Mouse (Mus musculus) forebrain, embryonic 10.5 days (tissue): Measurements from ENCODE around the gene Gpr146. TPM values are rescaled to one million over a fixed set of nuclear protein-coding genes. Genes with fewer than 3 reads are reported as not detected.
"Not testable (repeated sequence)": the region's sequence is repeated elsewhere in the genome, so short reads cannot be mapped to it uniquely, and the experiment has no call there.

Experiments used
- DNase-seq: peaks from one replicate; pipeline ENCODE4 v3.0.0-alpha.2; 2017; ENCODE audit warnings: low spot score; ENCODE audit errors: extremely low spot score
- H3K27ac ChIP-seq: fragments of 300-500 bp; sonication (generic); 2 replicates; pipeline ENCODE4 v1.5.1; 2016; ENCODE audit warnings: mild to moderate bottlenecking
- H3K27me3 ChIP-seq: fragments of 300-500 bp; sonication (generic); 2 replicates; pipeline ENCODE4 v1.6.1; 2016; ENCODE audit warnings: mild to moderate bottlenecking; ENCODE audit not compliant: poor library complexity, severe bottlenecking
- H3K36me3 ChIP-seq: fragments of 300-500 bp; sonication (generic); replicated peaks from 2 replicates; pipeline ENCODE4 v1.6.1; 2016; ENCODE audit warnings: mild to moderate bottlenecking, moderate library complexity
- H3K4me1 ChIP-seq: fragments of 300-500 bp; sonication (generic); 2 replicates; pipeline ENCODE4 v1.6.1; 2016
- H3K4me3 ChIP-seq: fragments of 300-500 bp; sonication (generic); 2 replicates; pipeline ENCODE4 v1.5.1; 2016; ENCODE audit warnings: mild to moderate bottlenecking, moderate library complexity
- H3K9me3 ChIP-seq: fragments of 300-500 bp; sonication (generic); 2 replicates; pipeline ENCODE4 v1.6.1; 2016; ENCODE audit warnings: mild to moderate bottlenecking, moderate library complexity
- WGBS: fragments of 180-500 bp; shearing (Covaris S2); methylation state at CpG from one replicate; pipeline ENCODE4 v1.1.7; 2016; 5-methylcytosine and 5-hydroxymethylcytosine counted together
- polyA plus RNA-seq: library from polyadenylated mRNA; unstranded; fragments of >200 nt; fragmentation: Nextera tagmentation; extraction: Ambion mirVana; gene quantifications from 2 replicates; pipeline ENCODE4 v1.2.1, GENCODE M21; 2016

The Gpr146 gene
- polyA plus RNA-seq, result 1.6 and 1.8 TPM in 2 replicates

GRCm38 (mm10) chr5:139377468-139378270 is at the start of gene Gpr146:
TSS of gene Gpr146 (plus strand) at chr5:139377697.
- Histone ChIP-seq H3K4me1 (peaks cover 55% of the 10 kb centered on the region), H3K9me3 (no peaks in the 10 kb centered on the region), H3K27ac (peak within 1 kb of the TSS; percentile 87), H3K4me3 (no peak within 1 kb of the TSS), H3K27me3 (peaks cover 6% of the 10 kb centered on the region; the same call in 1 of the 2 replicates), H3K36me3 (no peaks in the 10 kb centered on the region)
- 75% methylated on average over 18 of the region's 18 CpGs for WGBS
- DNase-seq, result no peak

GRCm38 (mm10) chr5:139330766-139331165 is 46.7 kb upstream of the Gpr146 start:
- Histone ChIP-seq H3K36me3 (peaks cover 13% of the 10 kb centered on the region), H3K27me3 (peaks cover 37% of the 10 kb centered on the region), H3K4me1 (peaks cover 2% of the 10 kb centered on the region; the same call in 1 of the 2 replicates), H3K9me3 (no peaks in the 10 kb centered on the region), H3K4me3 (no peak overlapping the region), H3K27ac (no peak overlapping the region)
- no peak for DNase-seq
- WGBS, result 83% methylated on average over 7 of the region's 7 CpGs

GRCm38 (mm10) chr5:139331742-139332141 is 45.8 kb upstream of the Gpr146 start:
- DNase-seq, result peak; percentile 78
- H3K27me3 ChIP-seq, result peaks cover 27% of the 10 kb centered on the region
- H3K36me3 ChIP-seq, result peaks cover 23% of the 10 kb centered on the region
- WGBS, result 24% methylated on average over 8 of the region's 8 CpGs
- no peak overlapping the region for H3K4me3 ChIP-seq
- no peaks in the 10 kb centered on the region for H3K4me1 ChIP-seq
- H3K27ac ChIP-seq, result no peak overlapping the region
- no peaks in the 10 kb centered on the region for H3K9me3 ChIP-seq

- Histone ChIP-seq H3K36me3 (peaks cover 32% of the 10 kb centered on the region), H3K4me1 (no peaks in the 10 kb centered on the region), H3K9me3 (no peaks in the 10 kb centered on the region), H3K27me3 (peaks cover 18% of the 10 kb centered on the region; the same call in 1 of the 2 replicates), H3K27ac (no peak overlapping the region), H3K4me3 (no peak overlapping the region)
- WGBS, result 85% methylated on average over 8 of the region's 8 CpGs
- DNase-seq, result no peak
These were observed 44.8 kb upstream of the Gpr146 start for GRCm38 (mm10) chr5:139332590-139333272.

GRCm38 (mm10) chr5:139333301-139334013 is 44.0 kb upstream of the Gpr146 start:
- H3K9me3 ChIP-seq, result no peaks in the 10 kb centered on the region
- WGBS, result 89% methylated on average over 16 of the region's 16 CpGs
- no peak overlapping the region for H3K27ac ChIP-seq
- H3K36me3 ChIP-seq, result peaks cover 39% of the 10 kb centered on the region
- H3K4me1 ChIP-seq, result no peaks in the 10 kb centered on the region
- no peak for DNase-seq
- H3K4me3 ChIP-seq, result no peak overlapping the region
- peaks cover 18% of the 10 kb centered on the region; the same call in 1 of the 2 replicates for H3K27me3 ChIP-seq

- not testable (repeated sequence) for H3K4me3 ChIP-seq, H3K27ac ChIP-seq, H3K9me3 ChIP-seq, H3K4me1 ChIP-seq, DNase-seq
- H3K27me3 ChIP-seq, result peaks cover 15% of the 10 kb centered on the region; the same call in 1 of the 2 replicates
- 86% methylated on average over 10 of the region's 10 CpGs for WGBS
- peaks cover 49% of the 10 kb centered on the region for H3K36me3 ChIP-seq
These were observed 43.1 kb upstream of the Gpr146 start for GRCm38 (mm10) chr5:139334394-139334793.

- Histone ChIP-seq H3K4me1 (no peaks in the 10 kb centered on the region), H3K36me3 (peaks cover 61% of the 10 kb centered on the region), H3K4me3 (no peak overlapping the region), H3K9me3 (no peaks in the 10 kb centered on the region), H3K27ac (no peak overlapping the region), H3K27me3 (0 out of 2 replicates have a peak, but pooled peaks cover 7% of the 10 kb centered on the region)
- WGBS, result 90% methylated on average over 4 of the region's 4 CpGs
- no peak for DNase-seq
These were observed 41.9 kb upstream of the Gpr146 start for GRCm38 (mm10) chr5:139335634-139336033.

- Histone ChIP-seq H3K27ac (no peak overlapping the region), H3K4me3 (no peak overlapping the region), H3K4me1 (no peaks in the 10 kb centered on the region), H3K36me3 (peaks cover 82% of the 10 kb centered on the region), H3K9me3 (no peaks in the 10 kb centered on the region), H3K27me3 (no peaks in the 10 kb centered on the region)
- DNase-seq, result no peak
- 89% methylated on average over 13 of the region's 13 CpGs for WGBS
These were observed 39.6 kb upstream of the Gpr146 start for GRCm38 (mm10) chr5:139337826-139338370.

- Histone ChIP-seq H3K36me3 (peaks cover 86% of the 10 kb centered on the region), H3K27me3 (no peaks in the 10 kb centered on the region), H3K27ac (no peak overlapping the region), H3K9me3 (no peaks in the 10 kb centered on the region), H3K4me1 (peaks cover 1% of the 10 kb centered on the region), H3K4me3 (no peak overlapping the region)
- 95% methylated on average over 3 of the region's 3 CpGs for WGBS
- DNase-seq, result no peak
These were observed 39.1 kb upstream of the Gpr146 start for GRCm38 (mm10) chr5:139338403-139338802.

- DNase-seq, result no peak
- H3K4me3 ChIP-seq, result no peak overlapping the region
- H3K9me3 ChIP-seq, result no peaks in the 10 kb centered on the region
- peaks cover 86% of the 10 kb centered on the region for H3K36me3 ChIP-seq
- H3K4me1 ChIP-seq, result peaks cover 6% of the 10 kb centered on the region
- WGBS, result 88% methylated on average over 11 of the region's 11 CpGs
- H3K27me3 ChIP-seq, result no peaks in the 10 kb centered on the region
- H3K27ac ChIP-seq, result no peak overlapping the region
These were observed 38.6 kb upstream of the Gpr146 start for GRCm38 (mm10) chr5:139338891-139339290.

- H3K27ac ChIP-seq, result peak overlapping the region; percentile 92
- peak overlapping the region; percentile 90 for H3K4me3 ChIP-seq
- peaks cover 39% of the 10 kb centered on the region for H3K36me3 ChIP-seq
- H3K4me1 ChIP-seq, result peaks cover 30% of the 10 kb centered on the region
- peak; percentile 77 for DNase-seq
- peaks cover 12% of the 10 kb centered on the region; the same call in 1 of the 2 replicates for H3K27me3 ChIP-seq
- H3K9me3 ChIP-seq, result no peaks in the 10 kb centered on the region
- 11% methylated on average over 12 of the region's 12 CpGs for WGBS
These were observed 33.3 kb upstream of the Gpr146 start for GRCm38 (mm10) chr5:139344021-139344686.
